Mouse (Mus musculus): ENCODE measurements around the gene Pdgfra.

DNA sequence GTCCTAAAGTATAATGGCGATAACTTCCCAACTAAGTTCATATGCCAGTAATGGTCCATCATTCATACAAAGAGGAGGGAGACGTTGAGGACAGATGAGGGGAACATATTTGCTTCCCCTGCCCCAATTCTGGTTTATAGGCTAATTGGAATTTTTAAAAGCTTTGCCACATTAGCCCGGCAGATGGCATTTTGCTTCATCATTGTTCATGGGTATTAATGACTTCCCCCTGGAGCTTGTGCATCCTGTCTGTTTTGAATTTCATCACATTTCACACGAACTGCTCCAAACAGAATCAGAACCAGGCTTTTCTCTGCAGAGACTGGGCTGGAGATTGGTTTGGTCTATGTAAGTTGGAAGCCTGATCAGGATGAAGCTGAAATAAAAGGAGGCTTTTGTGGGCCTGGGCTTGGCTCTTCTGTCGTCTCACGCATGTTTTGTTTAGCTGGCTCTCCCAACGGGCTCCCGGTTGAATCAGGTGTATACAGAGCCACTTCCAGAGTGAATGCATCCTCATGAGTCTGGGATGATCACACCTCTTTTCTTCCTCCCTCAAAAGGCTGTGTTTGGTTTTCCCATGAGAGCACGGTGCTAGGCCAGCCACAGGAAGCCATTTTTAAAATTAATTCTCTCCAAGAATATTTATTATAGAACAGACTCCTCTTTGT lies 47.7 kb downstream of the Pdgfra start:
- TF ChIP-seq POLR2A (IDR thresholded peaks at IDR 0.05; ENCODE audit: borderline replicate concordance, low read depth, low read length), result no peak
- no peak for TF ChIP-seq CTCF (IDR thresholded peaks at IDR 0.05; ENCODE audit: low read depth, low read length)

Measured in bone marrow macrophage, adult 2 months (primary cell).